ENCODE assay signal across 14 mouse cellular contexts in the genomic region with DNA sequence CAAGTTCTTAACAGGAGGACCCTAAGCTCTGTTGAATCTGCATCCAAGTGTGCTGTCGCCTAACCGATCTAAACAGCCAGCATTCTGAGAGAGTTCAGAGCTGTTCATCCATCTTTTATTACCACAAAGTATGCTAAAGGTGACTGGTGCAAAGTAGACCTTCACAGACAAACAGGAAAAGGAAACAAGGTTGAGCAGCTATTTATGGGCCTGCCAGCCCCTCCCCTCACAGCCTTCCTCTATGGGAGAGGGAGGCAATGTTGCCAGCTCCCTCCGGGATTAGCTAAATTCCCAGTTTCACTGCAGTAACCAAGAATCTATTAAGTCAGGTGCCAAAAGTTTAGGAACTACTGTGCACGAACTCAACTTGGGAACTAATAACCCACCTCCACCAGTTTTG. TPM values are rescaled to one million over a fixed set of nuclear protein-coding genes. Genes with fewer than 3 reads are reported as not detected.
DNase-seq lines count a peak whose midpoint lies in the region; ATAC-seq lines count a peak whose summit lies in the region.
"Had no signal": no experiment of that assay in that cellular context is flagged by ENCODE, and none has a peak within 500 bp of the region (broad histone marks: within the 10 kb centered on the region; RNA-seq: fewer than 3 reads in every experiment).

No protein-coding gene starts in this region.

- DNase-seq in heart, adult 11 months: peak; percentile 94
- DNase-seq in heart, postnatal 4 days: no peak
- peak; percentile 58 for DNase-seq in kidney, adult 9 months
- DNase-seq in kidney, adult 18-20 months: no peak
- DNase-seq in kidney, postnatal 36 days: peak; percentile 61 to 69
- no peak for DNase-seq in right cerebral cortex, postnatal 25 days
- DNase-seq in retina, postnatal 1 day: no peak
- DNase-seq: adrenal gland, postnatal 25 days; cerebellum, postnatal 14 days; lung, embryonic 14.5 days; thymus, adult 18-20 months had no signal

- peak; percentile 46 for ATAC-seq in inflammation-experienced regulatory T-cells, adult 6 months
- ATAC-seq: forebrain, embryonic 15.5 days; midbrain, embryonic 13.5 days had no signal

RNA-seq across cellular contexts. Expression of a gene that starts 24.3 kb away (rescaled TPM):
- total RNA-seq in heart, postnatal 4 days (2021): 10 to 100 TPM; 91.2 to 98.7 TPM
- polyA plus RNA-seq in inflammation-experienced regulatory T-cells, adult 6 months (2017; shearing (Covaris generic)): 1 to 10 TPM; 3.1 to 9.4 (median 9.0) TPM

Comparison
In these comparisons a context has a peak if more than half of its experiments do, and no peak if none do; other contexts are left out.
1. DNase-seq: peak in heart, adult 11 months (single experiment), kidney, adult 9 months (single experiment) and kidney, postnatal 36 days (2 of 2); none in heart, postnatal 4 days (single experiment), kidney, adult 18-20 months (single experiment), right cerebral cortex, postnatal 25 days (single experiment) and retina, postnatal 1 day (single experiment).